Mouse (Mus musculus): ENCODE measurements at regions not wholly inside any gene's neighbourhood (a gene's known extent, or its start where the extent isn't known, plus 50 kb on each side); places are given as distances from the start of the nearest gene placed in this dataset.
A peak's percentile ranks its signal among the peaks of the same experiment; 100 is the strongest.

DNA sequence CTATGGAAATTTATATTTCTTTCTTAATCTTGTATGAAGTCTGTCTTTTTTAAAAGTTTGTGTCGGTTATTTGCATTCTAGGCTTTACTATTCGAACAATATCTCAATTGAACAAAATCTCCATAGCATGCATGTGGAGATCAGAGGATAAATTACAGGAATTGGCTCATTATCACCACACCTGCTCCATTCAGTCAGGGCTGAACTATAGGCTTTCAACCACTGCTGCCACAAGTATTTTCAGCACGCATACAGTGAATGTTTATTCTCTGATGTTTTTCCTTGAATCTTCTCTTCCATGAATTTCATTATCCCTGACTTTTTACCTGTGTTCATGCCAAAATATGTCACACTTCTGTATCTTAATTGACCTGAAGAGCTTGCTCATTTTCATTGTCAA lies 207.2 kb downstream of the Etv1 start:
- Histone ChIP-seq H3K79me2 (ENCODE audit: control insufficient read depth, insufficient read depth) (no peaks in the 10 kb centered on the region), H3K4me2 (ENCODE audit: low read depth) (no peak overlapping the region), H3K27me3 (ENCODE audit: control insufficient read depth, insufficient read depth, insufficient read length) (no peaks in the 10 kb centered on the region), H3ac (ENCODE audit: control insufficient read depth, insufficient read length) (no peak overlapping the region), H3K36me3 (ENCODE audit: control insufficient read depth, insufficient read depth) (no peaks in the 10 kb centered on the region), H3K4me3 (no peak overlapping the region)
- TF ChIP-seq SRF (IDR thresholded peaks at IDR 0.05; ENCODE audit: control insufficient read depth, insufficient read length, low read depth): no peak
- no peak for TF ChIP-seq POLR2A (IDR thresholded peaks at IDR 0.05; ENCODE audit: insufficient read length, low read depth)
- TF ChIP-seq MYOD1 (IDR thresholded peaks at IDR 0.05; ENCODE audit: control insufficient read depth in 1 of 3, insufficient read length in 2 of 3, low read depth in 2 of 3): peak in 2 of 3 experiments; percentile 72 to 87
- no peak for TF ChIP-seq MYOG (IDR thresholded peaks at IDR 0.05; ENCODE audit: control insufficient read depth in 1 of 3, insufficient read depth in 1 of 3, insufficient read length in 2 of 3, low read depth in 2 of 3)
- no peak for TF ChIP-seq TCF12 (IDR thresholded peaks at IDR 0.05; ENCODE audit: insufficient read depth, poor library complexity, severe bottlenecking)

DNA sequence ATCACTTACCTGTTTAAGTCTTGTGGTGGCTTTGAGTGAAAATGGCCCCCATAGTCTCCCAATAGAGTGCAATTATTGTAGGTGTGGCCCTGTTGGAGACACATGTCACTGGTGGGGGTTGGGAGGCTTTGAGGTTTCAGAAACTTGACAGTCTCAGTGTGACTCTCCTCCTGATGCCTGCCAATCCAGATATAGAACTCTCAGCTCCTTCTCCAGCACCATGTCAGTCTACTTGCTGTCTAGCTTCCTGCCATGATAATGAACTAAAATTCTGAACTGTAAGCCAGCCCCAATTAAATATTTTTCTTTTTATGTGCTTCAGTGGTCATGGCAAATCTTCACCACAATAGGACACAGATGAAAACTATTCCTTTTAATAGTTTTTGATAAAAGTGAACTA lies 208.1 kb downstream of the Etv1 start:
- Histone ChIP-seq H3K27me3 (ENCODE audit: control insufficient read depth, insufficient read depth, insufficient read length) (no peaks in the 10 kb centered on the region), H3ac (ENCODE audit: control insufficient read depth, insufficient read length) (no peak overlapping the region), H3K79me2 (ENCODE audit: control insufficient read depth, insufficient read depth) (no peaks in the 10 kb centered on the region), H3K36me3 (ENCODE audit: control insufficient read depth, insufficient read depth) (no peaks in the 10 kb centered on the region), H3K4me3 (no peak overlapping the region), H3K4me2 (ENCODE audit: low read depth) (no peak overlapping the region)
- TF ChIP-seq TCF12 (IDR thresholded peaks at IDR 0.05; ENCODE audit: insufficient read depth, poor library complexity, severe bottlenecking) (no peak), TCF3 (IDR thresholded peaks at IDR 0.05; ENCODE audit: insufficient read length, low read depth) (no peak), POLR2AphosphoS2 (IDR thresholded peaks at IDR 0.05; ENCODE audit: insufficient read length, low read depth) (no peak), MYOD1 (IDR thresholded peaks at IDR 0.05; ENCODE audit: control insufficient read depth in 1 of 3, insufficient read length in 2 of 3, low read depth in 2 of 3) (no peak), MYOG (IDR thresholded peaks at IDR 0.05; ENCODE audit: control insufficient read depth in 1 of 3, insufficient read depth in 1 of 3, insufficient read length in 2 of 3, low read depth in 2 of 3) (no peak), E2F4 (IDR thresholded peaks at IDR 0.05; ENCODE audit: insufficient read depth) (no peak), REST (IDR thresholded peaks at IDR 0.05; ENCODE audit: insufficient read depth, insufficient read length) (no peak), MAX (IDR thresholded peaks at IDR 0.05; ENCODE audit: low read depth) (no peak), CEBPB (IDR thresholded peaks at IDR 0.05; ENCODE audit: insufficient read depth, poor library complexity, severe bottlenecking) (no peak)

DNA sequence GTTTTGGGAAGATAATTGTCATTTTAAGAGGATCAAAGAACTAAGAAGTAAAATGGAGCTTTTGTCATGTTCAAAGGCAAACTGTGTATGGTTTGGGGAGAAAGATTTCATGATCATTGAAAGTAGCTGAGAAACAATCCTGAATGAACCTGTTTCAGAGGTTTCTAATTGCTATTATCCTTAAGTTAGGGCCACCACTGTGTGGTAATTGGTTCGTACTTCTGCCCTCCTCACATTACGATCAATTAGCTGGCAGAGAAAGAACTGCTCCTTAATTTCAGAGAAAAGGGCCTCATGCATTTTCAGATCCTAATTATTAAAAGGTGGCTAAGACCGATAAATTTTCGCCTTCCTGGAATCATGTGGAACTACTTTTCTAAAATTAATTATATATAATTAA lies 208.6 kb downstream of the Etv1 start:
- Histone ChIP-seq H3K27me3 (ENCODE audit: control insufficient read depth, insufficient read depth, insufficient read length) (no peaks in the 10 kb centered on the region), H3ac (ENCODE audit: control insufficient read depth, insufficient read length) (no peak overlapping the region), H3K4me3 (no peak overlapping the region), H3K79me2 (ENCODE audit: control insufficient read depth, insufficient read depth) (no peaks in the 10 kb centered on the region), H3K4me2 (ENCODE audit: low read depth) (no peak overlapping the region), H3K36me3 (ENCODE audit: control insufficient read depth, insufficient read depth) (no peaks in the 10 kb centered on the region)
- no peak for TF ChIP-seq MYOD1 (IDR thresholded peaks at IDR 0.05; ENCODE audit: control insufficient read depth in 1 of 3, insufficient read length in 2 of 3, low read depth in 2 of 3)
- TF ChIP-seq MYOG (IDR thresholded peaks at IDR 0.05; ENCODE audit: control insufficient read depth in 1 of 3, insufficient read depth in 1 of 3, insufficient read length in 2 of 3, low read depth in 2 of 3): no peak
- TF ChIP-seq POLR2AphosphoS2 (IDR thresholded peaks at IDR 0.05; ENCODE audit: insufficient read length, low read depth): no peak
- TF ChIP-seq TCF12 (IDR thresholded peaks at IDR 0.05; ENCODE audit: insufficient read depth, poor library complexity, severe bottlenecking): no peak
- TF ChIP-seq USF1 (IDR thresholded peaks at IDR 0.05; ENCODE audit: low read depth): no peak
- no peak for TF ChIP-seq SRF (IDR thresholded peaks at IDR 0.05; ENCODE audit: control insufficient read depth, insufficient read length, low read depth)
- no peak for TF ChIP-seq CEBPB (IDR thresholded peaks at IDR 0.05; ENCODE audit: insufficient read depth, poor library complexity, severe bottlenecking)
- TF ChIP-seq REST (IDR thresholded peaks at IDR 0.05; ENCODE audit: insufficient read depth, insufficient read length): no peak
- TF ChIP-seq MAX (IDR thresholded peaks at IDR 0.05; ENCODE audit: low read depth): no peak
- no peak for TF ChIP-seq TCF3 (IDR thresholded peaks at IDR 0.05; ENCODE audit: insufficient read length, low read depth)

DNA sequence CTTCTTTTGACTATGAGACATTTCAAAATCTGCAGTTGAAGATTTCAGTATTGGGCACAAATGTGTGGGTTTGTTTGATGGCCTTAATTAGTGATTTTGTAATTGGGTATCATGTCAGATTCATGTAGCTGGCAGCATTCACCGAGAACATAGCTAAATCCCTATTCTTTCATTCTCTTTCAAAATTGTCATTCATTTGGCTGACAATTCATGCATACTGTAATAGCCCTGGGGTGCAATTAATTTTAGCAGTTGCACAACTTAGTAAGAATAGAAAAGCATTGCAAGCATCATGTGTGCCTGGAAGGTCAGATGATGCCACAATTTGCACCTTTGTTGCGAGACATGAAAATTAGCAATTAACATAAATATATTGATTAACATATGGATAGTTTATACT lies 248.0 kb downstream of the Etv1 start:
- Histone ChIP-seq H3K79me2 (ENCODE audit: control insufficient read depth, insufficient read depth) (no peaks in the 10 kb centered on the region), H3K36me3 (ENCODE audit: control insufficient read depth, insufficient read depth) (no peaks in the 10 kb centered on the region), H3K4me2 (ENCODE audit: low read depth) (no peak overlapping the region), H3ac (ENCODE audit: control insufficient read depth, insufficient read length) (no peak overlapping the region), H3K4me3 (no peak overlapping the region), H3K27me3 (ENCODE audit: control insufficient read depth, insufficient read depth, insufficient read length) (no peaks in the 10 kb centered on the region)
- TF ChIP-seq TCF3 (IDR thresholded peaks at IDR 0.05; ENCODE audit: insufficient read length, low read depth) (no peak), POLR2A (IDR thresholded peaks at IDR 0.05; ENCODE audit: insufficient read length, low read depth) (no peak), CEBPB (IDR thresholded peaks at IDR 0.05; ENCODE audit: insufficient read depth, poor library complexity, severe bottlenecking) (no peak), REST (IDR thresholded peaks at IDR 0.05; ENCODE audit: insufficient read depth, insufficient read length) (no peak), MAX (IDR thresholded peaks at IDR 0.05; ENCODE audit: low read depth) (no peak), TCF12 (IDR thresholded peaks at IDR 0.05; ENCODE audit: insufficient read depth, poor library complexity, severe bottlenecking) (no peak), POLR2AphosphoS2 (IDR thresholded peaks at IDR 0.05; ENCODE audit: insufficient read length, low read depth) (no peak), E2F4 (IDR thresholded peaks at IDR 0.05; ENCODE audit: insufficient read depth) (no peak), MYOD1 (IDR thresholded peaks at IDR 0.05; ENCODE audit: control insufficient read depth in 1 of 3, insufficient read length in 2 of 3, low read depth in 2 of 3) (no peak), USF1 (IDR thresholded peaks at IDR 0.05; ENCODE audit: low read depth) (no peak), MYOG (IDR thresholded peaks at IDR 0.05; ENCODE audit: control insufficient read depth in 1 of 3, insufficient read depth in 1 of 3, insufficient read length in 2 of 3, low read depth in 2 of 3) (no peak), SRF (IDR thresholded peaks at IDR 0.05; ENCODE audit: control insufficient read depth, insufficient read length, low read depth) (no peak)

DNA sequence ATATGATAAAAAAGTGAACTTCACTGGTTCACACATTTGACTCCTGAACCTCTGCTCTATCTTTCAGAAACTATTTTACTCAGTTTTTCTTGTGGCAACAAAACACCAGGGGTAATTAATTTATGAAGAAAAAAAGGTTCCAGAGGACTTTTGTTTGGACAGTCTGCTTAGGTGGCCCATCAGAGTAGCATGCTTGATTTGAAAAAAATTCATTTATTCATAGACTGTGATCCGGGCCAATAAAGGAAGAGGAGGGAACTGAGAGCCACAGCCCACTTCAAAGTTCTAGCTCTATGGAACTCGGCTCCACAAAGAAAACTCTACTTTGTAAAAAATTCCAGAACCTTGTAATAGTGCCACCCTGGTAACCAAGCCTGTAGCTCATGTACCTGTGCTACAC lies 248.8 kb downstream of the Etv1 start:
- H3K4me2 ChIP-seq (ENCODE audit: low read depth): no peak overlapping the region
- no peaks in the 10 kb centered on the region for H3K79me2 ChIP-seq (ENCODE audit: control insufficient read depth, insufficient read depth)
- no peak overlapping the region for H3K4me3 ChIP-seq
- TF ChIP-seq MYOG (IDR thresholded peaks at IDR 0.05; ENCODE audit: control insufficient read depth in 1 of 3, insufficient read depth in 1 of 3, insufficient read length in 2 of 3, low read depth in 2 of 3): no peak
- no peak for TF ChIP-seq E2F4 (IDR thresholded peaks at IDR 0.05; ENCODE audit: insufficient read depth)
- TF ChIP-seq REST (IDR thresholded peaks at IDR 0.05; ENCODE audit: insufficient read depth, insufficient read length): no peak
- TF ChIP-seq TCF3 (IDR thresholded peaks at IDR 0.05; ENCODE audit: insufficient read length, low read depth): no peak
- TF ChIP-seq POLR2A (IDR thresholded peaks at IDR 0.05; ENCODE audit: insufficient read length, low read depth): no peak
- no peak for TF ChIP-seq USF1 (IDR thresholded peaks at IDR 0.05; ENCODE audit: low read depth)
- TF ChIP-seq POLR2AphosphoS2 (IDR thresholded peaks at IDR 0.05; ENCODE audit: insufficient read length, low read depth): no peak
- no peak for TF ChIP-seq SRF (IDR thresholded peaks at IDR 0.05; ENCODE audit: control insufficient read depth, insufficient read length, low read depth)
- TF ChIP-seq MAX (IDR thresholded peaks at IDR 0.05; ENCODE audit: low read depth): no peak
- TF ChIP-seq MYOD1 (IDR thresholded peaks at IDR 0.05; ENCODE audit: control insufficient read depth in 1 of 3, insufficient read length in 2 of 3, low read depth in 2 of 3): no peak
- TF ChIP-seq CEBPB (IDR thresholded peaks at IDR 0.05; ENCODE audit: insufficient read depth, poor library complexity, severe bottlenecking): no peak
- no peak for TF ChIP-seq TCF12 (IDR thresholded peaks at IDR 0.05; ENCODE audit: insufficient read depth, poor library complexity, severe bottlenecking)
- H3ac ChIP-seq (ENCODE audit: control insufficient read depth, insufficient read length): no peak overlapping the region
- H3K36me3 ChIP-seq (ENCODE audit: control insufficient read depth, insufficient read depth): no peaks in the 10 kb centered on the region
- no peaks in the 10 kb centered on the region for H3K27me3 ChIP-seq (ENCODE audit: control insufficient read depth, insufficient read depth, insufficient read length)
